Mouse (Mus musculus) intestine, postnatal 0 days (tissue): ENCODE measurements at regions not wholly inside any gene's neighbourhood (a gene's known extent, or its start where the extent isn't known, plus 50 kb on each side); places are given as distances from the start of the nearest gene placed in this dataset.
"Not testable (repeated sequence)": the region's sequence is repeated elsewhere in the genome, so short reads cannot be mapped to it uniquely, and the experiment has no call there.

Experiments used
- ATAC-seq: fragments of 200-750 bp; cut with Nextera tagmentation; 2 replicates; pipeline ENCODE4 v1.8.0; 2017; ENCODE audit warnings: mild to moderate bottlenecking, moderate TSS enrichment, moderate library complexity
- H3K27ac ChIP-seq: fragments of 300-500 bp; sonication (generic); 2 replicates; pipeline ENCODE4 v1.5.1; 2014; ENCODE audit warnings: mild to moderate bottlenecking, low read depth, low read length, moderate library complexity
- H3K27me3 ChIP-seq: fragments of 300-500 bp; sonication (generic); replicated peaks from 2 replicates; pipeline ENCODE4 v1.6.1; 2014; ENCODE audit warnings: low read length, mixed read lengths; ENCODE audit not compliant: control insufficient read depth, insufficient read depth
- H3K36me3 ChIP-seq: fragments of 300-500 bp; sonication (generic); 2 replicates; pipeline ENCODE4 v1.6.1; 2014; ENCODE audit warnings: mild to moderate bottlenecking, moderate library complexity; ENCODE audit not compliant: control insufficient read depth, insufficient read depth
- H3K4me1 ChIP-seq: fragments of 300-500 bp; sonication (generic); replicated peaks from 2 replicates; pipeline ENCODE4 v1.6.1; 2014; ENCODE audit warnings: antibody characterized with exemption, low read length, mixed read lengths; ENCODE audit not compliant: control insufficient read depth, insufficient read depth
- H3K4me2 ChIP-seq: fragments of 300-500 bp; sonication (generic); replicated peaks from 2 replicates; pipeline ENCODE4 v1.6.1; 2014; ENCODE audit warnings: low read depth, mild to moderate bottlenecking, moderate library complexity
- H3K4me3 ChIP-seq: fragments of 300-500 bp; sonication (generic); 2 replicates; pipeline ENCODE4 v1.5.1; 2014; ENCODE audit warnings: low read depth, low read length
- H3K9ac ChIP-seq: fragments of 300-500 bp; sonication (generic); 2 replicates; pipeline ENCODE4 v1.6.1; 2014; ENCODE audit warnings: mild to moderate bottlenecking, low read depth, low read length
- H3K9me3 ChIP-seq: fragments of 300-500 bp; sonication (generic); 2 replicates; pipeline ENCODE4 v1.6.1; 2016; ENCODE audit warnings: mixed run types; ENCODE audit not compliant: control insufficient read depth
- CTCF ChIP-seq: sonication (generic); IDR thresholded peaks from 2 replicates; pipeline ENCODE4 v1.5.1; 2016; ENCODE audit warnings: low read depth, mild to moderate bottlenecking, control low read depth, antibody characterized with exemption, moderate library complexity
- WGBS: fragments of 180-500 bp; shearing (Covaris S2); extraction: QIAGEN DNeasy Blood & Tissue Kit; methylation state at CpG from one replicate; pipeline ENCODE4 v1.1.7; 2014; 5-methylcytosine and 5-hydroxymethylcytosine counted together

DNA sequence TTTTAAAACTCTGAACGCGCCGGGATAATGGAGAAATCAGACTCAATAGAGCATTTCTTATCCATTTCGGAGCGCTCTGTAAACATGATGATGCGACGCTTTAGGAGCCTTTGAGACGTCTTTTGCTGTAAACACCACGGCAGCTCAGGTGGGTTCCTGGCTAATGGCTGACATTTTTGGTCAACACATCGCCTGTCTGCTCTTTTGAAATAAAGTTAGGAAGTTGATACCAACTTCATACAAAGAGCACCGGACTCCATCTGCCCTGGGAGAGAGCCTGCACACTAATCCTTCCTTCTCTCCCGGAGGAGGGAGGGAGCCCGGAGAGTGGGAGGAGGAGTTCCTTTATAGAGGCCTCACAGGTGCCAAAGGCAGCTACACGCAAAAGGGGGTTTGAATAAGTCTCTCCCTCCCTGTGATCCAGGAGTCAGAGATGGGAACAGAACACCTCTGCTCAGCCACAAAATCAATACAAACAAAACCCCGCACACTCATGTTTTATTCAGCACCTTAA, 63.8 kb upstream of the Srsf6 start:
- ATAC-seq = no peak
- Histone ChIP-seq H3K36me3 (no peaks in the 10 kb centered on the region), H3K27me3 (no peaks in the 10 kb centered on the region; the same call in 1 of the 2 replicates), H3K9ac (no peak overlapping the region), H3K4me2 (peak overlapping the region; percentile 41; the same call in 1 of the 2 replicates), H3K4me3 (no peak overlapping the region), H3K4me1 (no peaks in the 10 kb centered on the region), H3K27ac (no peak overlapping the region), H3K9me3 (no peaks in the 10 kb centered on the region)
- no peak for TF ChIP-seq CTCF
- 6% methylated on average over 15 of the region's 15 CpGs for WGBS

- no peak overlapping the region for H3K4me3 ChIP-seq
- no peak overlapping the region for H3K4me2 ChIP-seq
- ATAC-seq = no peak
- no peaks in the 10 kb centered on the region for H3K36me3 ChIP-seq
- H3K27me3 ChIP-seq = no peaks in the 10 kb centered on the region; the same call in 1 of the 2 replicates
- WGBS = 22% methylated on average over 11 of the region's 11 CpGs
- H3K9me3 ChIP-seq = no peaks in the 10 kb centered on the region
- no peak for TF ChIP-seq CTCF
- no peak overlapping the region for H3K27ac ChIP-seq
- H3K9ac ChIP-seq = no peak overlapping the region
- H3K4me1 ChIP-seq = no peaks in the 10 kb centered on the region
Observed at GRCm38 (mm10) chr2:162866613-162867314, 64.6 kb upstream of the Srsf6 start.

DNA sequence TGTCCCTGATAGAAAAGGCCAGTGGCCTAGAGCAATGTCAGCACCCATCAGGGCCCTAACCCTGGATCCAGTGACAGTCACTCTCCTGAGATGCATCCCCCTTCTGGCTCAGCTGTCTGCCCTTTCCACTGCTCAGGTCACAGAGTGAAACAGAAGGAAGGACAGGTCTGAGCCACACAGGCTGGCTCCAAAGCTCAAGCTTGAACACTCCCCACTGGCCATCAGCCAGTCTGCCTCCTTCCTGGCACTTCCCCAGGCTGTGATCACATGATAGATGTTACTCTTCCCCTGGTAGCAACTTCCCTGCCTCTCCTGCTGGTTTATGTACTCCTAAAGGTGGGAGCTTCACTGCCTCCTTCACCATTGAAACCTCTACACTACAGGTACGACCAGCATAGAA, 66.8 kb upstream of the Srsf6 start:
- H3K4me3 ChIP-seq = no peak overlapping the region
- H3K36me3 ChIP-seq = no peaks in the 10 kb centered on the region
- no peaks in the 10 kb centered on the region for H3K4me1 ChIP-seq
- H3K27me3 ChIP-seq = no peaks in the 10 kb centered on the region; the same call in 1 of the 2 replicates
- no peak for TF ChIP-seq CTCF
- H3K27ac ChIP-seq = no peak overlapping the region
- H3K9ac ChIP-seq = no peak overlapping the region
- H3K9me3 ChIP-seq = no peaks in the 10 kb centered on the region
- ATAC-seq = no peak
- no peak overlapping the region for H3K4me2 ChIP-seq
- 58% methylated on average over 1 of the region's 1 CpGs for WGBS

- Histone ChIP-seq H3K4me1 (no peaks in the 10 kb centered on the region), H3K36me3 (no peaks in the 10 kb centered on the region), H3K4me3 (no peak overlapping the region), H3K9me3 (no peaks in the 10 kb centered on the region), H3K9ac (no peak overlapping the region), H3K27me3 (no peaks in the 10 kb centered on the region), H3K27ac (no peak overlapping the region), H3K4me2 (no peak overlapping the region)
- 67% methylated on average over 6 of the region's 6 CpGs for WGBS
- no peak for ATAC-seq
- no peak for TF ChIP-seq CTCF
Observed at GRCm38 (mm10) chr2:162854606-162855005, 76.7 kb upstream of the Srsf6 start.

GRCm38 (mm10) chr2:162853576-162853975, 77.8 kb upstream of the Srsf6 start:
- Histone ChIP-seq H3K9ac (no peak overlapping the region), H3K4me3 (no peak overlapping the region), H3K27ac (no peak overlapping the region), H3K4me2 (no peak overlapping the region), H3K27me3 (no peaks in the 10 kb centered on the region), H3K9me3 (no peaks in the 10 kb centered on the region), H3K36me3 (no peaks in the 10 kb centered on the region), H3K4me1 (no peaks in the 10 kb centered on the region)
- TF ChIP-seq CTCF = no peak
- WGBS = 76% methylated on average over 7 of the region's 7 CpGs
- no peak for ATAC-seq

DNA sequence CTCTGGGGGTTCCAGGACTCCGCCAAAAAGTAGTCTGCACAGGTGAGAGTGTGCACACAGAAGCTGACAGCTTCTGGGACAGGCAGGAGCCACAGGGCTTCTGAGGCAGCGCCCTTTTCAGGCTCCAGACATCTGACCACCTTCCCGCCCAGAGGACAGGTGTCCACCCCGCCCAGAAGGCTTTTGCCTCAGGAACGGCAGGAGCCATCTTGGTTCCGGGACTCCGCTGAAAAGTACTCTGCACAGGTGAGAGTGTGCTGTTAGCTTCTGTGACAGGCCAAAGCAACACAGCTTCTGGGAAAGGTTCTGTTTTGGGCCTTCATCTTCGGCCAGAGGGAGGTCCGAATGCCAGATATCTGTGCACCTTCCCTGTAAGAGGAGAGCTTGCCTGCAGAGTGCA, 89.6 kb upstream of the Srsf6 start:
- H3K27me3 ChIP-seq, ATAC-seq, H3K4me1 ChIP-seq, H3K36me3 ChIP-seq, H3K9ac ChIP-seq, H3K4me2 ChIP-seq, H3K4me3 ChIP-seq, H3K27ac ChIP-seq, H3K9me3 ChIP-seq: not testable (repeated sequence)
- 89% methylated on average over 9 of the region's 9 CpGs for WGBS
